8 mouse cellular contexts compared by ENCODE assay signal in genomic region chr15:82898740-82899675, GRCm38 (mm10).
DNase-seq lines count a peak whose midpoint lies in the region; ATAC-seq and TF ChIP-seq lines count a peak whose summit lies in the region.

No protein-coding gene starts in this region.

- in situ Hi-C loops in Patski (cut with MboI; ENCODE audit: low pct_unique_long_range_greater_than_20kb) = no loop called here

- H3K4me2 ChIP-seq in heart, embryonic 15.5 days = peak overlapping the region; percentile 91

- peaks cover 47% of the 10 kb centered on the region for H3K79me3 ChIP-seq in C2C12 (ENCODE audit: low read depth)

- TF ChIP-seq CTCF in C2C12 (IDR thresholded peaks at IDR 0.05; ENCODE audit: control insufficient read depth, insufficient read depth, insufficient read length) (no peak), Patski (IDR thresholded peaks at IDR 0.05) (no peak)

- peaks cover 42% of the 10 kb centered on the region for H3K4me1 ChIP-seq in heart, embryonic 15.5 days (replicated peaks)

- H3ac ChIP-seq in C2C12 (ENCODE audit: control insufficient read depth, insufficient read length, low read depth) = peak overlapping the region; percentile 99

- CTCF ChIA-PET in Patski (lab: Charles Lee) = interaction anchor here (1.1 kb wide), 1 partner anchor 17 kb away, joined by 3 read pairs; no protein-coding TSS in a partner anchor

- no peak for DNase-seq in Patski (ENCODE audit: low read depth, low spot score)
- peak; percentile 71 for DNase-seq in embryo, embryonic 9.5 days (ENCODE audit: extremely low spot score)
- DNase-seq in kidney, postnatal 10 days = peak; percentile 71
- DNase-seq in spleen, postnatal 10 days (ENCODE audit: low spot score in 2 of 2) = peak; percentile 71 to 75
- no peak for DNase-seq in frontal cortex, adult 2 months (ENCODE audit: extremely low spot score in 1 of 2, low spot score in 1 of 2)

- POLR2A ChIA-PET in Patski (lab: Charles Lee) = interaction anchor here (0.7 kb wide), 1 partner anchor 638 kb away, joined by 3 read pairs; no protein-coding TSS in a partner anchor

- peak overlapping the region; percentile 94 for H3K9ac ChIP-seq in heart, embryonic 15.5 days

- H3K4me3 ChIP-seq in C2C12 (ENCODE audit: insufficient read depth, poor library complexity, severe bottlenecking) = peak overlapping the region; percentile 82
- H3K4me3 ChIP-seq in heart, embryonic 15.5 days = peak overlapping the region; percentile 99

- peak; percentile 48 for ATAC-seq in Patski
- ATAC-seq in heart, embryonic 15.5 days (replicated peaks; ENCODE audit: insufficient number of reproducible peaks, insufficient read depth, low FRiP score, low read depth) = peak; percentile 59
- peak; percentile 73 for ATAC-seq in megakaryocyte, adult 5-6 weeks (ENCODE audit: poor library complexity, severe bottlenecking)

- H3K27ac ChIP-seq in heart, embryonic 15.5 days = peak overlapping the region; percentile 92

- peaks cover 54% of the 10 kb centered on the region for H3K79me2 ChIP-seq in C2C12 (ENCODE audit: control insufficient read depth, insufficient read depth)

- no peaks in the 10 kb centered on the region for H3K9me3 ChIP-seq in heart, embryonic 15.5 days (replicated peaks)

- H3K27me3 ChIP-seq in C2C12 (ENCODE audit: control insufficient read depth, insufficient read depth, insufficient read length) (no peaks in the 10 kb centered on the region), Patski (no peaks in the 10 kb centered on the region)
- H3K27me3 ChIP-seq in heart, embryonic 15.5 days = peaks cover 1% of the 10 kb centered on the region; the same call in 1 of the 2 replicates

- H3K36me3 ChIP-seq in C2C12 (ENCODE audit: control insufficient read depth, insufficient read depth) = no peaks in the 10 kb centered on the region
- no peaks in the 10 kb centered on the region for H3K36me3 ChIP-seq in heart, embryonic 15.5 days

- WGBS in heart, embryonic 15.5 days = under 1% methylated on average over 88 of the region's 98 CpGs

TF ChIP-seq in C2C12, 6 proteins besides CTCF, POLR2A, EP300 and RAD21:
- TF ChIP-seq CEBPB (IDR thresholded peaks at IDR 0.05; ENCODE audit: low read depth) (no peak), MYOG (IDR thresholded peaks at IDR 0.05; ENCODE audit: control insufficient read depth, extremely low read depth, insufficient read length) (no peak), MAX (IDR thresholded peaks at IDR 0.05) (no peak), USF1 (IDR thresholded peaks at IDR 0.05; ENCODE audit: low read depth) (no peak), FOSL1 (IDR thresholded peaks at IDR 0.05; ENCODE audit: insufficient read depth, low read length, poor library complexity, severe bottlenecking) (no peak), MYOD1 (IDR thresholded peaks at IDR 0.05; ENCODE audit: control insufficient read depth, insufficient read length, low read depth) (no peak)

Comparison
In these comparisons a context has a peak if more than half of its experiments do, and no peak if none do; other contexts are left out.
1. DNase-seq: peak in embryo, embryonic 9.5 days (single experiment), kidney, postnatal 10 days (single experiment) and spleen, postnatal 10 days (2 of 2); none in Patski (single experiment) and frontal cortex, adult 2 months (0 of 2).
2. Peak in every context shown above with its lines, with median percentiles within 50 percentile points of each other: ATAC-seq.